Mouse (Mus musculus) ovary, postnatal 14 days (tissue): Measurements from ENCODE around the gene Csnk1g1.

Source experiments
- DNase-seq: peaks from one replicate; pipeline ENCODE4 v3.0.0; 2022; ENCODE audit warnings: low spot score

Gene Csnk1g1

DNA sequence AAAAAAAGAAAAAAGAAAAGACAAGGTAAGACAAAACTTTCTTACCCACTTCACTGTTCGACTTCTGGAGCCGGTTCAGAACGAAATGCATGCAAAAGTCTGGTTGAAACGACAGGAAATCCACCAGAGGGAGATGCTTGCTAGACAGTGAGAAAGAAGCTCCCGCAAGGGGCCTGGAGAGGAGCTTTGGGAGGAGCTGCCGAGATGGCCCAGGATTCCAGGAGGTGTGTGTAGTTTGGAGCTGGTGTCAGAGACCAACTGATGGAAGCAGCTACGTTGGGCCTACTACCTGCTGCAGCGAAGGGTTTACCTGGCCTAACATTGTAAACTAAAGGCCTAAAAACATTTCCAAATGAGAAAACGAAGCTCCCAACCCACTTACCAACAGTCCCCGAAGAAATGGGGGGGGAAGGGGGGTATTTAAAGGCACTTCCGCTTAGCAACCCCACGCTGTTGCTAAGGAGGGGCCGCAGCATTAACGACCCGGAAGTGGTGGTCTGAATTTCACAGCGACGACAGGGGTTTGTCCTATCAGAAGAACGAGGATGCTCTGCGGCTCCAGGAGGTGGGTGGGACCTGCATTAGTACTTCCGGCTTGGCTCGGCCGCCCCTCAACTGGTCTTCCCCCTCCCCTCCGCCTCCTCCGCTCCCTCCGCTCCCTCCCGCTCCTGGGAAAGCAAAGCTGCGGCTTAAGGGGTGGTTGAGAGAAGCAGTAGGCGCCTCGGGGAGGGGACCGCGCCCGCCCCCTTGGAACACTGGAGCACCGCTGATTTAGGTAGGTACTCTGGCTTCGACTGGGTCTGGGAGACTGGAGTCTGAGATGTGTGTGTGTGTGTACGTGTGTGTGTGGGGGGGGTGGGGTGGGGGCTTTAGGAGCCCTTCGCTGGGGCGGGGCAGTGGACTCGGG is at the start of gene Csnk1g1, which contains the start of gene Trip4:
TSS of gene Csnk1g1 (plus strand) at position 531 of the 907 bp plus-strand sequence.
TSS of gene Trip4 (minus strand) at position 401 of the 907 bp plus-strand sequence.
- peak; percentile 84 for DNase-seq

DNA sequence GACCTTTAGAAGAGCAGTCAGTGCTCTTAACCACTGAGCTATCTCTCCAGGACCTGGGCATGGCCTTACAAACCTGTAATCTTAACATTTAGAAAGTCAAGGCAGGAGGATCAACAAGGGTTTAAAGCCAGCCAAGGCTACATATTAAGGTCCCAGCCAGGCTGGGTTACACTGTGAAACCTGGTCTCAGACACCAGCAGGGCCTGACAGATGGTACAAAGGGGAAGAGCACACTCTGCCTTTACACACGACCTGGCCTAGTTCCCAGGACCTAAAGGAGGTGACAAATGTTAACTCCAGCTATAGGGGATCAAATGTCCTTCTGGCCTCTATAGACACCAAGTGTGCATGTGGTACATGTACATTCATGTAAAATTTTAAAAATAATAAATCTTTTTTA is 49.1 kb upstream of the Csnk1g1 start:
- no peak for DNase-seq

DNA sequence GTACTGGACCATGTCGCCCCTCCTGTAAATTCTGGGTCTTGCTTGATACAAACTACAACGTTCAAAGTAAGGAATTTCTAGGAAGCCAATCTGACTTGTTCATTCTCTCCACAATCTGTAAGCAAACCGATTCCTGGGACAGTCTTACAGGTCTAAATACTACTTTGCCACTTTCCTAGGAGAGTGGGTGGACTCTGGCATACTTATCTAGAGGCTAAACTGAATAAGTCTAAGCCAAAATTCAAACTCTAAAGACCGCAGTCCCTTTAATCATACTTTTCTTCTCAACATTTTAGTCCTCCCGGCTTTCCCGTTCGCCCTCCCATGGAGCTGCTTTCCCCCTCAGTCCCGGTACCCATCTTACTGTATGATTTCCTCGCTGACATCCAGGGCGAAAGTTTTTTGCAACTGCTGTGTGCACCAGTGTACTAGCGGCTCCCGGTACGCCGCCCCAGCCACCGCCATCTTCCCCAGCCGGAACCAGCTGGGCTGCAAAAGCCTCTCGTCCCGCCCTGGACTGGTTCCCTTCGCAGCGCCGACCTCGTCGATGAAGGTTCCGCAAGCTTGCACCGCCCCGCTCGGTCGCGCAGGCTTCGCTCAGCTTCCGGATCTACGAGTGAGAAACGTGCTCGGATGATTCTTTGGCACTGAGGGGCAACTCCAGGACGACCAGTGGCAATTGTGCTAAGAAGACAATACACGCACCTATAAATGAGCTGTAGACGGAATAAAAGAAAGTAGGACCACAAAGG is 24.0 kb upstream of the Csnk1g1 start:
- peak; percentile 92 for DNase-seq

DNA sequence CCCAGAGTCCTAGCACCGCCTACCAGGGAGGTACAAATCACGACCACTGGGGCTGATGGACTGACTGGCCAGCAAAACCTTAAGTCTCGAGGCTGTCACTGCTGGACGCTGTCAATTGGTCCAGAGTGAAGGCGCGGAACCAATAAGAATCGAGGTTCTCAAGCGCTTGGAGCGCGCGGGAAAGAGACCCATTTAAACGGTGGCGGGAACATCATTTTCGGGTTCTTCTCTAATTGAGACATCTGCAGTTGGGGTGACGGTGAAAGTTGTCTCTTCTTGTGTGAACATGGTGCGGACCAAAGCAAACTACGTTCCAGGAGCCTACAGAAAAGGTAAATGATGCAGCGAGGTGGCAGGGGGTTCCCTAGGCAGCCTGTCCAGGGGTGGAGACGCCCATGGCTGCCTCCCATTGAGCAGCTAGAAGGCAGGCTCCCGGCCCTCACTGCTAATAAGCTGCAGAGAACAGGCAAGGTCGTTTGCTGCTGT is 18.5 kb upstream of the Csnk1g1 start, which contains the start of gene Pclaf:
TSS of gene Pclaf (plus strand) at position 95 of the 486 bp plus-strand sequence.
- peak; percentile 26 for DNase-seq

DNA sequence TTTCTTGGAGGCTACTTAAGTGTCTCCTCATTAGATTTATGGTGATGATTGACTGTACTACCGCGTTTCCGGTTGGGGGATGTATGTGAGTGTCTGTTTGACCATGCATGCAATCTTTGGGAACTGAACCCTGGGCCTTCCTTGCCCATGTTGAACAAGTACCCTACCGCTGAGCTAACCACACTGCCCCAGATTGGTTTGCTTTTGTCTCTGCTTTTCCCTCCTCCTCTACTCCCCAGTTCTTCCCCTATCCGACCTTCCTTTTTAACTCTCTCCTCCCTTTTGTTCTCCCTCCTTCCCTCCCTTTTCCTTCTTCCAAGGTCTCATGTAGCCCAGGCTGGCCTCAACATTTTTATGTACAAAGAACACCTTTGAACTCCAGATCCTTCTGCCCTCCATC is 17.6 kb upstream of the Csnk1g1 start:
- DNase-seq: no peak

DNA sequence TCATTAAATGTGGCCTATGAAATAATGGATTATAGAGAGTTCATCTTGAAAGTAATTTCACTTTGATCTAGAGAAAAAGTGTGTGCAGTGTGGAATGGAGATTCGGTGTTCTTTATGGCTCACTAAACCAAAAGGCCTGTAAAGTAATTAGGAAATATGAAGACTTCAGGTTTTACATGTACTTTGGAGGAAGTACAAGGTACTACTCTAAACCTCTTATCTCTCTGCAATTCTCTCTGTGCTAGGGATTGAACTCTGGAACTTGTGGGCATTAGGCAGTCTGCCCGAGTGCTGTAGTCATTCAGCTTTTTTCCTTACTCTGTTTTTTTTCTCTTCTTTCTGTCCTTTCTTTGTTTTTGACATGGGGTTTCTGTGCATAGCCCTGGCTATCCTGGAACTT is 11.7 kb upstream of the Csnk1g1 start:
- no peak for DNase-seq

DNA sequence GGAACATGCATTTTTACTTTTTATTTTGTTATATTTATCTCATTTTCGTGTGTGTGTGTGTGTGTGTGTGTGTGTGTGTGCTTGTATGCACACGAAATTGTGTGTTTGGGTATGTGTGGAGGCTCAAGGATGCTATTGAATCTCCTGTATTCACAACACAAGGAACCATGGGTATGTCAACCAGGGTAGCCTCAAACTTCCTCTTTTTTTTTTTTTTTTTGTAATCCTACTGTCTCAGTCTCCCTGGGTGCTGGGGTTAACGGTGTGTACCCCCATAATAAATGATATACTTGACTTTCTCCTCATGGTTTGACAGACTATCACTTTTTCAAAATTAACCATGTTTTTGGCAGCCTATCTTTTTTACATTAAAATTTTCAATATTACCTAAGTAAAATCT is 5.8 kb upstream of the Csnk1g1 start:
- DNase-seq: no peak

DNA sequence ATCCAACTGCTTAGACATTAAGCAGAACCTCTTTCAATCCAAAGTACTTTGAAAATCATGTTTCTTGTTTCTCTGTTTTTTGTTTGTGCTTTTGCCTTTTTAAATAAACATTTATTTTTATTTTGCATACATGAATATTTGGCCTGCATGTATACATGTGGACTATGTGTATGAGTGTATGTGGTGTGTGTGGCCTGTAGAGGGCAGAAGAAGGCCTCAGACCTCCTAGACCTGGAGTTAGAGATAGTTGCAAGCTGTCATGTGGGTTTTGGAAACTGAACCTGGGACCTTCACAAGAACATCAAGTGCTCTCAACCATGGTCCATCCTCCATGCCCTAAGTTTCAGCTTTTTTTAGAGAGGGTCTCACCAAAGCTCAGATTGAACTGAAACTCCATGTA is 5.3 kb upstream of the Csnk1g1 start:
- DNase-seq: no peak

DNA sequence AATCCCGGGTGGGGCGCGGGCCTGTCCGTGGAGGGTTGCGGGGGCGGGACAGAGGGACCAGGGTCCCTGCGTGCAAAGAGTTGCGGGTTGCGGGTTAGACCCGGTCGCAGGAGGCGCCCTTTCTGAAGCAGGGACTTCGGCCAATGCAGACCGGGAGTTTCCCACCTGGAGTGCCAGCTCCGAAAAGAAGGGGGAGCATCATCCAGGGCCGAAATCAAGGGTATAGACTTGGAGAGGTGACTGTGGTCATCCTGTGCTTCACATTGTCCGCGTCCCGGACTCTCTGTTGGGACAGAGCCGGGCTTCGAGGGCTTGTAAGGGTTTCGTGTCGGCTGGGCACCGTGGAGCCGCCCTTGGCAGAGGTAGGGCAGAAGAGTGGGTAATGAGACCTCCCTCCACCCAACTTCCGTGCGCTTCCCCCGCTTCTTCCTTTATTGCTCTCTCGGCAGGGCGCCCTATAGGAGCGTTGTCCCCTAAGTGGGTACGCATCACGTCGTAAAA is 627 bp downstream of the Csnk1g1 start:
- DNase-seq: peak; percentile 25

DNA sequence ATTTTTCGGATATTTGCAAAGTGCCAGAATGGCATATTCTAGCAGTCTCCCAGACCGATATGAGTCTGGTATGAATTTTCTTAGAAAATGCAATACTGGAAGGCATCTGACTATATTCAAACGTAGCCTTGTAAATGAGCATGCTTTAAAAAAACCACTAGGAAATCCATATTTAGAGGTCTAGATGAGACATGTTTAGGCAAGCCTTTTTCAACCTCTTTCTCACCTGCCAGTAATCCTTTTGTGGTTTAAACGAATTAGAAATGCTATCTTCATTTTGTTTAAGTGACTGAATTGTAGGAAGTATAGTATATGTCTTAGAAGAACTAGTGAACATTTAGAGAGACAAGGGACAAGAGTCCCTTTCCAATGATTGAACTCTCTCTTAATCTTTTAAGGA is 1.1 kb downstream of the Csnk1g1 start:
- DNase-seq: no peak

DNA sequence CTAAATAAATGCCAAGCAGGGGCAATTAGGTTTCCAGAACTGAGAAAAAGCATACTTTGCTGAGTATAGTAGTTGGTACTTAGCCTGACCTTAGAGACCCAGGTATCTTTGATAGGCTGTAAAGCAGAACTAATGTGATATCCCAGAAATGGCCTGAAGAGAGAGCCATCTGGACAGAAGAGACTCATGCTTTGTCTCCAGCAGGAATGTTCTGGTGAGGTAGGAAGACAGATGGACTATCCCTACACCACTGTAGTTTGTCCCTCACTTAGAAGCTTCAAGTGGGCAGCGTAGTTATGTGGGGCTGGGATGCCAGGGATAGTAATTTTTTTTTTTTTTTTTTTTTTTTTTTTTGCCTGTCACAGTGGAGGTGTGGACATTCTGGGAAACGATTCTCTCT is 5.3 kb downstream of the Csnk1g1 start:
- no peak for DNase-seq

DNA sequence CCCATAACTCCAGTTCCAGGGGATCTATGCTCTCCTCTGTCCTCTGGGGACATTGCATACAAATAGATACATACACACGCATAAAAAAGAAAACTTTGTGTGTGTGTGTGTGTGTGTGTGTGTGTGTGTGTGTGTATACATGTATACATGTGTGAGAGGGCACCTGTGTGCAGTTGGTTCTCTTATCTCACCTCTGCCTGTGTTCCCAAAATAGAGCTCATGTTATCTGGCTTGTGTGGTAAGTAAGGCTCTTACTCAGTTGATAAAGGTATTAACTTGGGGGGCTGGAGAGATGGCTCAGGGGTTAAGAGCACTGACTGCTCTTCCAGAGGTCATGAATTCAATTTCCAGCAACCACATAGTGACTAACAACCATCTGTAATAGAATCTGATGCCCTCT is 8.3 kb downstream of the Csnk1g1 start:
- no peak for DNase-seq

DNA sequence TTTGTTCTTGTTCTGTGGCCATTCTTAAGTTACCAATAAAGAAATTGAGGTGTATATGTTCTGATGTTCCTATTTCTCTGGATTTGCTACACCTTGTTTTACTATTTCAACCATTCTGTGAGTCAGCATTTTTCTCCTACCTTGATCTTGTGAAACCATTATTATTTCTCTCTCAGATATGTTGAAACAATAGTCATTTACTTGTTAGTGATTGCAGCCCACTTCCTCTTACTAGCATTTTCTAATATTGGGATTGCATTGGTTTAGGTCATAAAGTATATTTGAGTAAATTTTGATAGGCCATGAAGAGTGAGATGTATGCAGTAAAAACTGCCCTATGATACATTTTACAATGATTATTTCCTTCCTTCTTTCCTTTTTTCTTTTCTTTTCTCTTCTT is 19.7 kb downstream of the Csnk1g1 start:
- DNase-seq: no peak

DNA sequence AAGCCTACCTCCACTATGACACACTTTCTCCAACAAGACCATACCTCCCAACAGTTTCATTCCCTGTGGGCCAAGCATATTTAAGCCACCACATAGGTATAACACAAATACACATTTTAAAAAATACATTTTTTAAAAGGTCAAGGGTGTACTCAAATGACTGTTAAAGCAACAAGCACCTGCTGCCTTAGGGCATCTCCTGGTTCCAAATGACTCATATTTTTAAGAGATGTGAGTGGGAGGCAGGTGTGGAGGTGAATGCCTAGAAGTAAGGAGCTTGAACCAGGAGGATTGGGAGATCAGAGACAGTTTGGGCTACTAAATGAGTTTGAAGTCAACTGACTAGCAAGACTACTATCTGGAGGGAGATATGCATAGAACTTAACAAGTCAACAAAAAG is 21.1 kb downstream of the Csnk1g1 start:
- no peak for DNase-seq

DNA sequence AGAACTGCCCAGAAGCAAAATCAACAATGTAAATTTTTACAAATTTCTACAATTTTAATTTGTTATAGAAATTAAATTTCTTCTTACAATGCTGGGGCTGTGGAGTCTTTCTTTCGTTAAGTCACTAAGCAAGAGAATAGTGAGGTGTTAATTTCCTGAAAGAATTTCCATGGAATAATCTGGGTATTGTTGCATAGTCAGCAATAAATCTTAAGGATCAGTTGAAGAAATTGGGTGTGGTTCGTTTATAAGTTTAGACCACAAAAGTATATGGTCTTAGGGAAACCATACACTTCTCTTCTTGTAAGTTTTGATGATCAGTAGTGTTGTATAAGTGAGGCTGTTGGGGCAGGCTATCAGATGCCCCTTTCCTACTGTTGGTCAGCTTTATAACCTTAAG is 28.8 kb downstream of the Csnk1g1 start:
- DNase-seq: no peak

DNA sequence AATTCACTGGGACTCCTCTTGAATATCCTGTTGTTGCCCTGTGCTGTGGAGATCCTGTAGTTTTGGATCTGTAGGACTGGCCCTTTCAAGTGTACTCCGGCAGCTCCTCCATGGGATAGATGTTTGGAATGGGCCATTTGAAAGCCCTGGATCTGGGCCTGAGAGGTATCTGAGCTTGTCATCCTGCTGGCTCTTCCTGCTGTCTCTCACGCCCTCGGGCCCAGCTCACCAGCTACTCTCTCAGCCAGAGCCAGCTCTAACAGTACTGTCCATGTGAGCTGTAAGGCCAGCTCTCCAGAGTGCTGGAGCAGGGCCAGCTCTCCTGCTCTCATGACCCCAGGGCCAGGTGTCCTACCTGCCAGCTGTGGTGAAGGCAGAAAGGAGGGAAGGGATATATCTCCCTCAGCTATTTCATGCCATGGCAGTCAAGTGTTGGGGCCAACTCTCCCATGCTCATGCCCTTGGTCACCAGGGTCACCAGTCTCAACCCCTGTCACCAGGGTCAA is 42.4 kb downstream of the Csnk1g1 start:
- DNase-seq: no peak

DNA sequence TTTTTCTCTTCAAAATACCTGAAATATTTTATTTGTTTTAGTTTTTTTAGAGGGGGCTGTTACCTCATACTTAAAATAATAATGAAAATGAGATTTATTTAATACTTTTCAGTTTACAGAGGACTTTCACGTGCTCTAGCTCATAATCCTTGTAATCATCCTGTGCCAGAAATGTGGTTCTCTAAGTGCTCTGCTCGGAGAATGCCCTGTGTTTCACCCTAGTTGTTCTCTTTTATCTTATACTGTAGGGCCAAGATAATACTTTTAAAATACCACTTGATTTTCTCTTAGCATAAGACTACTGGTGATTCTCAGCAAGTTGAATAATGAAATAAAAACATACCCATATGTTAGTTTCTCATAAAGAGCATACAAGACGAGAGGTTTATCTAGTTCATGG is 61.3 kb downstream of the Csnk1g1 start:
- DNase-seq: no peak

DNA sequence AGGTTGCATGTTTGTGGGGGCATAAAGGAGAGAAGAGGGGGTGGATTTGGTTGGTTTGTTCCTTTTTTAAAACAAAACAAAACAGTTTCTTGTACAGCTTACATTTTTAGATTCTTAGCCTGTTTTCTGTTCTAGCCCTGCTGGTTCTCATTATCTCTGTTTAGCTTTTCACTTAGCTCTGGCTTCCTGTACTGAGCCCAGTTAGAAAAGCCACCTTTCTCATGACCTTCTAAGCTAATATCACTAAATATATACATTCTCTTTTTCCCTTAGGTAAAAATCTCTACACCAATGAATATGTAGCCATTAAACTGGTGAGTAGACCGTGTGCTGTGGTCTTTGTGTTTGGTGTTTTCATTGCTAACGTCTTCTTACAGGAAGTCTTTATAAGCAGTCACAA is 64.5 kb downstream of the Csnk1g1 start:
- no peak for DNase-seq

DNA sequence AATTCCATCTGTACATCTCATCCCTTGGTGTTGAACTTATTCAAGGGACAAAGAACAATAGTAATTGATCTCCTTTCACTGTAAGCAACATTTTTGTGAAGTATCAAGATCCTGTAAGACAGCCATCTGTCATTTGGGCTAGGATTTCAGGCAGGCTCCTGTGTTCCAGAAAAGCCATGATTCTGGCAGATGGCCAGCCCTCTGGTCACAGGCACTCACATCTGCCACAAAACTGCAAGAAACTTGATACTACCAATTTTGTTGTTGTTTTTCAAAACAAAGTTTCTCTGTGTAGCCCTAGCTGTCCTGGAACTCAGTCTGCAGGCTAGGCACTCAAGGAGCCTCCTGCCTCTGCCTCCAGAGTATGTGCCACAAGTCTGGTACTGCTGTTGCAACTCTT is 67.2 kb downstream of the Csnk1g1 start:
- DNase-seq: no peak

DNA sequence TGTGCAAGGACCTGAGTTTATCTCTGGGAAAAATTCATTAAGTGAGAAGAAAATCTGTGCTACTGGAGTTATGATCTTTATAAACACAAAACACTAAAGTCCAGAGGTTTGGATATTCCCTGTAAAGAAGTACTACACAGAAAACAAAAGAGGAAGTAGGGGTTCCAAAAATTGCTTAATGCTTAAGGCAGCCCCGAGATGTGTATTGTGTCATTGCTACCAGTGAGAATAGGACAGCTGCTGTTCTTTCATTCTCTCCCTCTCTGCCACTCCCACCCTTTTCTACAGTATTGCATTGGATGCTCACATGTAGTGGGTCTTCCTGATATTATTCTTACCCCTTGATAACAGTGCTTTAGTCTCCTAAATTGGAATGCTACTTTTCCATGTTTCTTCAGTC is 74.1 kb downstream of the Csnk1g1 start:
- no peak for DNase-seq

DNA sequence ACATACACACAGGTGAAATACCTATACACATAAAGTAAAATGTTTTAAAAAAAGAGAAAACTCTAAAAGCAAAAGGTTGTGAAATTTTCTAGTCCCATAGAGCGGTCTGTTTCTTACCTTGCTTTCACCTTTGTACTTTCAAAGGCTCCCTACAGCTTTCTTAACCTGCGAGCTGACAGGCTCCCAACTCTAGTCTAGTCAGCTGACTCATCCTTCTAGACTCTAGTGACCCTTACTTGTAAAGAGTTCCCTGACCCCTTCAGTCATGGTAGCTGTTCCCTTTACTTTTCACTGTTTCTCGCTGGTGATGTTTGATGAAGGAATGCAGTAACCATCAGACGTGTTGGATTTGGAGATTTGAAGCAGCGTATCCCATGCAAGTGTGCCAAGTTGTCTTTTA is 78.3 kb downstream of the Csnk1g1 start:
- DNase-seq: no peak

DNA sequence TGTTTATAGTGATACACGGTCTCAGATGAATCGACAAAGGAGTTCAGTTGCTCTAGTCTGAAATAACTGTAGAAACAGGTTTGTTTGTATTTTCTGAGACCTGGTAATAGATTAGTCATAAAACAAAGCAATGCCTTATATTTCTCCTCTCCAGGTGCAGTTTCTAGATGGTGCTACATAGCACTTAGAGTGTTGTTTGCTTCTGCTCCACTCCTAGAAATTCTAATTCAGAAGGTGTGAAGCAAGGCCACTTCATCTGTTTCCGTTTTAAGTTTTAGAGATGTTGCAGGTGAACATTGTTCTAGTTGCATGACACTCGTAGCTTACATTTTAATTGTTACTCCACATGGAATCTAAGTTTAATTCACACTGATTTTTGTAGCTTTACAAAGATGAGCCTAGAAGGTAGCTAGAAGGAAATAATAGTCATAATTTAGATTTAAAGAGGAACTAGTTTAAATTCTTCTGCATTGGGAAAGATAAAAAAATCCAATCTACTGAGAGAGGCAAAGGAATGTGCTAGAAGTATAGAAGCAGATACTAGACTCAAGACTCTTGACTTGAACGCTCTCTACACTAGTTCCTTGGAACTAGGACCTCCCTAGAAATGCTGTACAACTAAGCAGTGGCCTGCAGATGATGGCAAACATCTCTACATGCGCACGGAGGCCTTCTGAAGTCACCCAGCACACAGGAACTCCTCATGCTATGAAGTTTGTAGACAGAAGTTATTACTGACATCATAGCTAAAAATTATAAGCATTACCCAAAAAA is 87.1 kb downstream of the Csnk1g1 start:
- DNase-seq: no peak
